In genomic region chr1:179041905-179042337, GRCm38 (mm10) we compare ENCODE assay signal across 9 mouse cellular contexts.
A peak's percentile ranks its signal among the peaks of the same experiment; 100 is the strongest.
DNase-seq lines count a peak whose midpoint lies in the region; ATAC-seq and TF ChIP-seq lines count a peak whose summit lies in the region.
"Had no signal": no experiment of that assay in that cellular context is flagged by ENCODE, and none has a peak within 500 bp of the region (broad histone marks: within the 10 kb centered on the region; RNA-seq: fewer than 3 reads in every experiment).

No protein-coding gene starts in this region.

- in situ Hi-C loops in Patski (cut with MboI; ENCODE audit: low pct_unique_long_range_greater_than_20kb): loop anchor here (5.0 kb wide), 1 partner anchor 45 kb away; no protein-coding TSS in a partner anchor

- peaks cover 4% of the 10 kb centered on the region; the same call in 1 of the 2 replicates for H3K4me1 ChIP-seq in hindbrain, embryonic 16.5 days (ENCODE audit: control insufficient read depth, insufficient read depth, low read depth, low read length)
- peaks cover 21% of the 10 kb centered on the region for H3K4me1 ChIP-seq in hindbrain, embryonic 10.5 days (replicated peaks)
- peaks cover 45% of the 10 kb centered on the region for H3K4me1 ChIP-seq in embryonic facial prominence, embryonic 13.5 days
- H3K4me1 ChIP-seq in liver, embryonic 12.5 days: no peaks in the 10 kb centered on the region

- H3K36me3 ChIP-seq in hindbrain, embryonic 16.5 days (ENCODE audit: control insufficient read depth, insufficient read depth, low read length): no peaks in the 10 kb centered on the region
- no peaks in the 10 kb centered on the region for H3K36me3 ChIP-seq in hindbrain, embryonic 10.5 days
- H3K36me3 ChIP-seq in embryonic facial prominence, embryonic 13.5 days: no peaks in the 10 kb centered on the region
- H3K36me3 ChIP-seq in liver, embryonic 12.5 days: no peaks in the 10 kb centered on the region

- 55% methylated on average over 8 of the region's 8 CpGs for WGBS in hindbrain, embryonic 16.5 days
- WGBS in hindbrain, embryonic 10.5 days: 87% methylated on average over 8 of the region's 8 CpGs
- 41% methylated on average over 8 of the region's 8 CpGs for WGBS in embryonic facial prominence, embryonic 13.5 days
- 67% methylated on average over 8 of the region's 8 CpGs for WGBS in liver, embryonic 12.5 days (ENCODE audit: insufficient replicate concordance)

- no peak overlapping the region for H3K27ac ChIP-seq in hindbrain, embryonic 16.5 days (ENCODE audit: low read depth, low read length)
- no peak overlapping the region; the same call in 1 of the 2 replicates for H3K27ac ChIP-seq in hindbrain, embryonic 10.5 days
- H3K27ac ChIP-seq in embryonic facial prominence, embryonic 13.5 days: peak overlapping the region; percentile 83
- H3K27ac ChIP-seq in liver, embryonic 12.5 days: peak overlapping the region; percentile 33; the same call in 1 of the 2 replicates
- H3K27ac ChIP-seq: macrophage had no signal

- no peak for DNase-seq in hindbrain, embryonic 10.5 days (ENCODE audit: low spot score)
- DNase-seq in Patski (ENCODE audit: low read depth, low spot score): peak; percentile 96
- DNase-seq in heart, postnatal 36 days: peak; percentile 49 to 60
- DNase-seq in gastrocnemius, postnatal 4 days (ENCODE audit: low spot score in 2 of 2): no peak
- DNase-seq in embryo, embryonic 11 days: no peak

- H3K9me3 ChIP-seq in hindbrain, embryonic 16.5 days (ENCODE audit: control insufficient read depth, low read length): no peaks in the 10 kb centered on the region
- H3K9me3 ChIP-seq in hindbrain, embryonic 10.5 days: no peaks in the 10 kb centered on the region
- H3K9me3 ChIP-seq in embryonic facial prominence, embryonic 13.5 days: no peaks in the 10 kb centered on the region
- no peaks in the 10 kb centered on the region for H3K9me3 ChIP-seq in liver, embryonic 12.5 days (replicated peaks)

- no peak overlapping the region for H3K9ac ChIP-seq in hindbrain, embryonic 16.5 days (ENCODE audit: low read depth, low read length)
- 0 out of 2 replicates have a peak overlapping the region, but pooled peaks have one; percentile 33 for H3K9ac ChIP-seq in embryonic facial prominence, embryonic 13.5 days
- no peak overlapping the region for H3K9ac ChIP-seq in liver, embryonic 12.5 days

- no peaks in the 10 kb centered on the region for H3K27me3 ChIP-seq in hindbrain, embryonic 16.5 days (replicated peaks; ENCODE audit: control insufficient read depth, insufficient read depth, low read length)
- H3K27me3 ChIP-seq in hindbrain, embryonic 10.5 days (ENCODE audit: insufficient read depth, poor library complexity, severe bottlenecking): no peaks in the 10 kb centered on the region
- H3K27me3 ChIP-seq in Patski: no peaks in the 10 kb centered on the region
- H3K27me3 ChIP-seq in embryonic facial prominence, embryonic 13.5 days: no peaks in the 10 kb centered on the region
- no peaks in the 10 kb centered on the region for H3K27me3 ChIP-seq in liver, embryonic 12.5 days (replicated peaks)

- intact Hi-C loops in heart, postnatal 36 days (cut with DNase I): no loop called here

- CTCF ChIA-PET in Patski (lab: Charles Lee): interaction anchor here (0.9 to 1.3 kb wide), 3 partner anchors 11 to 513 kb away, joined by 3 to 4 read pairs (median 3); partner anchors contain the start of gene Kif26b

- no peak overlapping the region for H3K4me3 ChIP-seq in hindbrain, embryonic 16.5 days (ENCODE audit: low read length)
- H3K4me3 ChIP-seq in hindbrain, embryonic 10.5 days: no peak overlapping the region
- H3K4me3 ChIP-seq in embryonic facial prominence, embryonic 13.5 days: no peak overlapping the region
- no peak overlapping the region for H3K4me3 ChIP-seq in liver, embryonic 12.5 days

- peak; percentile 77 for ATAC-seq in hindbrain, embryonic 16.5 days
- ATAC-seq in Patski: peak; percentile 96
- peak; percentile 72 for ATAC-seq in embryonic facial prominence, embryonic 13.5 days (ENCODE audit: insufficient number of reproducible peaks, insufficient read depth, low FRiP score, low TSS enrichment, low read depth)
- ATAC-seq in liver, embryonic 12.5 days: no peak

- no peak overlapping the region for H3K4me2 ChIP-seq in hindbrain, embryonic 16.5 days (ENCODE audit: low read length)
- H3K4me2 ChIP-seq in embryonic facial prominence, embryonic 13.5 days: no peak overlapping the region
- H3K4me2 ChIP-seq in liver, embryonic 12.5 days: no peak overlapping the region

- no peak for TF ChIP-seq CTCF in Patski (IDR thresholded peaks at IDR 0.05)

- POLR2A ChIA-PET in Patski (lab: Charles Lee): no interaction called here

Comparison
In these comparisons a context has a peak if more than half of its experiments do, and no peak if none do; other contexts are left out.
1. H3K27ac ChIP-seq: peak in embryonic facial prominence, embryonic 13.5 days (single experiment) and liver, embryonic 12.5 days (single experiment); none in hindbrain, embryonic 16.5 days (single experiment) and hindbrain, embryonic 10.5 days (single experiment).
2. DNase-seq: peak in Patski (single experiment) and heart, postnatal 36 days (2 of 2); none in hindbrain, embryonic 10.5 days (single experiment), gastrocnemius, postnatal 4 days (0 of 2) and embryo, embryonic 11 days (single experiment).